Mouse (Mus musculus) neural tube, embryonic 12.5 days (tissue): ENCODE results near the gene Serpind1. TPM values are rescaled to one million over a fixed set of nuclear protein-coding genes. Genes with fewer than 3 reads are reported as not detected.

Experiments used
- ATAC-seq: fragments of 200-750 bp; cut with Nextera tagmentation; 2 replicates; pipeline ENCODE4 v1.8.0; 2017; ENCODE audit warnings: low read depth, mild to moderate bottlenecking, moderate TSS enrichment, moderate library complexity; ENCODE audit not compliant: low FRiP score
- H3K27ac ChIP-seq: fragments of 300-500 bp; sonication (generic); 2 replicates; pipeline ENCODE4 v1.5.1; 2016
- H3K27me3 ChIP-seq: fragments of 300-500 bp; sonication (generic); replicated peaks from 2 replicates; pipeline ENCODE4 v1.6.1; 2016; ENCODE audit warnings: mild to moderate bottlenecking
- H3K36me3 ChIP-seq: fragments of 300-500 bp; sonication (generic); 2 replicates; pipeline ENCODE4 v1.6.1; 2016; ENCODE audit warnings: mild to moderate bottlenecking
- H3K4me1 ChIP-seq: fragments of 300-500 bp; sonication (generic); 2 replicates; pipeline ENCODE4 v1.6.1; 2016
- H3K4me2 ChIP-seq: fragments of 300-500 bp; sonication (generic); replicated peaks from 2 replicates; pipeline ENCODE4 v1.6.1; 2016; ENCODE audit warnings: mild to moderate bottlenecking
- H3K4me3 ChIP-seq: fragments of 300-500 bp; sonication (generic); 2 replicates; pipeline ENCODE4 v1.5.1; 2016
- H3K9ac ChIP-seq: fragments of 300-500 bp; sonication (generic); 2 replicates; pipeline ENCODE4 v1.6.1; 2016; ENCODE audit warnings: mild to moderate bottlenecking
- H3K9me3 ChIP-seq: fragments of 300-500 bp; sonication (generic); 2 replicates; pipeline ENCODE4 v1.6.1; 2016; ENCODE audit warnings: mild to moderate bottlenecking
- WGBS: fragments of 180-500 bp; shearing (Covaris S2); methylation state at CpG from one replicate; pipeline ENCODE4 v1.1.7; 2016; 5-methylcytosine and 5-hydroxymethylcytosine counted together
- polyA plus RNA-seq: library from polyadenylated mRNA; unstranded; fragments of >200 nt; fragmentation: Nextera tagmentation; extraction: Ambion mirVana; gene quantifications from 2 replicates; pipeline ENCODE4 v1.2.1, GENCODE M21; 2016

Gene Serpind1
- polyA plus RNA-seq, 1 experiment from 2014 or later, result 0.35 TPM

- H3K27ac ChIP-seq, result no peak overlapping the region
- no peak for ATAC-seq
- H3K4me2 ChIP-seq, result no peak overlapping the region
- 88% methylated on average over 2 of the region's 2 CpGs for WGBS
- H3K4me3 ChIP-seq, result no peak overlapping the region
- H3K27me3 ChIP-seq, result no peaks in the 10 kb centered on the region
- H3K4me1 ChIP-seq, result no peaks in the 10 kb centered on the region
- H3K9ac ChIP-seq, result no peak overlapping the region
- H3K36me3 ChIP-seq, result peaks cover 37% of the 10 kb centered on the region
- H3K9me3 ChIP-seq, result no peaks in the 10 kb centered on the region
These were observed 5.1 kb upstream of the Serpind1 start for GRCm38 (mm10) chr16:17326064-17326463.

GRCm38 (mm10) chr16:17329848-17330570, 1.2 kb upstream of the Serpind1 start:
- no peaks in the 10 kb centered on the region for H3K4me1 ChIP-seq
- no peak overlapping the region for H3K27ac ChIP-seq
- WGBS, result 94% methylated on average over 1 of the region's 1 CpGs
- no peak overlapping the region for H3K4me2 ChIP-seq
- H3K9me3 ChIP-seq, result no peaks in the 10 kb centered on the region
- H3K36me3 ChIP-seq, result peaks cover 10% of the 10 kb centered on the region
- H3K4me3 ChIP-seq, result no peak overlapping the region
- no peaks in the 10 kb centered on the region for H3K27me3 ChIP-seq
- H3K9ac ChIP-seq, result no peak overlapping the region
- ATAC-seq, result no peak

GRCm38 (mm10) chr16:17331855-17332254, 684 bp downstream of the Serpind1 start:
- Histone ChIP-seq H3K9me3 (no peaks in the 10 kb centered on the region), H3K27ac (no peak overlapping the region), H3K9ac (no peak overlapping the region), H3K27me3 (no peaks in the 10 kb centered on the region), H3K4me1 (no peaks in the 10 kb centered on the region), H3K4me2 (no peak overlapping the region), H3K36me3 (peaks cover 11% of the 10 kb centered on the region), H3K4me3 (no peak overlapping the region)
- no peak for ATAC-seq
- whole genome bisulfite sequencing, result 88% methylated on average over 5 of the region's 5 CpGs

- Histone ChIP-seq H3K9ac (no peak overlapping the region), H3K27ac (no peak overlapping the region), H3K36me3 (peaks cover 17% of the 10 kb centered on the region), H3K9me3 (no peaks in the 10 kb centered on the region), H3K4me2 (no peak overlapping the region), H3K4me3 (no peak overlapping the region), H3K4me1 (no peaks in the 10 kb centered on the region), H3K27me3 (no peaks in the 10 kb centered on the region)
- ATAC-seq, result no peak
These were observed 3.4 kb downstream of the Serpind1 start for GRCm38 (mm10) chr16:17334574-17334973.

GRCm38 (mm10) chr16:17336089-17336488, 4.9 kb downstream of the Serpind1 start:
- H3K36me3 ChIP-seq, result peaks cover 23% of the 10 kb centered on the region
- H3K27me3 ChIP-seq, result no peaks in the 10 kb centered on the region
- no peaks in the 10 kb centered on the region for H3K9me3 ChIP-seq
- no peaks in the 10 kb centered on the region for H3K4me1 ChIP-seq
- WGBS, result 85% methylated on average over 1 of the region's 1 CpGs
- H3K4me3 ChIP-seq, result no peak overlapping the region
- H3K4me2 ChIP-seq, result no peak overlapping the region
- no peak for ATAC-seq
- no peak overlapping the region for H3K27ac ChIP-seq
- H3K9ac ChIP-seq, result no peak overlapping the region

GRCm38 (mm10) chr16:17339701-17340100, 8.5 kb downstream of the Serpind1 start:
- no peaks in the 10 kb centered on the region for H3K27me3 ChIP-seq
- H3K36me3 ChIP-seq, result peaks cover 34% of the 10 kb centered on the region
- H3K27ac ChIP-seq, result no peak overlapping the region
- no peak for ATAC-seq
- no peaks in the 10 kb centered on the region for H3K9me3 ChIP-seq
- H3K4me1 ChIP-seq, result no peaks in the 10 kb centered on the region
- no peak overlapping the region for H3K4me2 ChIP-seq
- WGBS, result 91% methylated on average over 7 of the region's 7 CpGs
- no peak overlapping the region for H3K9ac ChIP-seq
- H3K4me3 ChIP-seq, result no peak overlapping the region

- H3K4me2 ChIP-seq, result no peak overlapping the region
- H3K9me3 ChIP-seq, result no peaks in the 10 kb centered on the region
- whole genome bisulfite sequencing, result 85% methylated on average over 2 of the region's 2 CpGs
- peaks cover 37% of the 10 kb centered on the region for H3K36me3 ChIP-seq
- no peak overlapping the region for H3K27ac ChIP-seq
- ATAC-seq, result no peak
- no peak overlapping the region for H3K9ac ChIP-seq
- no peaks in the 10 kb centered on the region for H3K27me3 ChIP-seq
- H3K4me1 ChIP-seq, result no peaks in the 10 kb centered on the region
- H3K4me3 ChIP-seq, result no peak overlapping the region
These were observed 9.5 kb downstream of the Serpind1 start for GRCm38 (mm10) chr16:17340705-17341104.

- Histone ChIP-seq H3K9me3 (no peaks in the 10 kb centered on the region), H3K4me1 (no peaks in the 10 kb centered on the region), H3K9ac (no peak overlapping the region), H3K36me3 (peaks cover 28% of the 10 kb centered on the region), H3K4me3 (no peak overlapping the region), H3K4me2 (no peak overlapping the region), H3K27ac (no peak overlapping the region), H3K27me3 (no peaks in the 10 kb centered on the region)
- 93% methylated on average over 4 of the region's 4 CpGs for WGBS
- no peak for ATAC-seq
These were observed 10.7 kb downstream of the Serpind1 start for GRCm38 (mm10) chr16:17341847-17342246.

GRCm38 (mm10) chr16:17345141-17345812, 14.1 kb downstream of the Serpind1 start:
- H3K27me3 ChIP-seq, result no peaks in the 10 kb centered on the region
- H3K27ac ChIP-seq, result no peak overlapping the region
- WGBS, result 88% methylated on average over 8 of the region's 8 CpGs
- no peak for ATAC-seq
- H3K9me3 ChIP-seq, result no peaks in the 10 kb centered on the region
- H3K4me2 ChIP-seq, result no peak overlapping the region
- H3K9ac ChIP-seq, result no peak overlapping the region
- H3K4me3 ChIP-seq, result no peak overlapping the region
- H3K4me1 ChIP-seq, result no peaks in the 10 kb centered on the region
- peaks cover 37% of the 10 kb centered on the region for H3K36me3 ChIP-seq

- Histone ChIP-seq H3K4me3 (no peak overlapping the region), H3K4me1 (no peaks in the 10 kb centered on the region), H3K9me3 (no peaks in the 10 kb centered on the region), H3K4me2 (no peak overlapping the region), H3K36me3 (peaks cover 42% of the 10 kb centered on the region), H3K9ac (no peak overlapping the region), H3K27ac (no peak overlapping the region), H3K27me3 (no peaks in the 10 kb centered on the region)
- no peak for ATAC-seq
- 89% methylated on average over 2 of the region's 2 CpGs for WGBS
These were observed 14.6 kb downstream of the Serpind1 start for GRCm38 (mm10) chr16:17345813-17346155.

- Histone ChIP-seq H3K27ac (no peak overlapping the region), H3K4me2 (no peak overlapping the region), H3K9ac (no peak overlapping the region), H3K36me3 (peaks cover 52% of the 10 kb centered on the region), H3K4me1 (no peaks in the 10 kb centered on the region), H3K9me3 (no peaks in the 10 kb centered on the region), H3K27me3 (no peaks in the 10 kb centered on the region), H3K4me3 (no peak overlapping the region)
- no peak for ATAC-seq
- 80% methylated on average over 1 of the region's 1 CpGs for WGBS
These were observed 15.6 kb downstream of the Serpind1 start for GRCm38 (mm10) chr16:17346766-17347165.

GRCm38 (mm10) chr16:17356031-17356430, 24.9 kb downstream of the Serpind1 start:
- Histone ChIP-seq H3K4me1 (no peaks in the 10 kb centered on the region), H3K27me3 (no peaks in the 10 kb centered on the region), H3K27ac (no peak overlapping the region), H3K9me3 (no peaks in the 10 kb centered on the region), H3K4me3 (no peak overlapping the region), H3K4me2 (no peak overlapping the region), H3K36me3 (peaks cover 69% of the 10 kb centered on the region), H3K9ac (no peak overlapping the region)
- 90% methylated on average over 6 of the region's 6 CpGs for WGBS
- no peak for ATAC-seq

GRCm38 (mm10) chr16:17358787-17359186, 27.6 kb downstream of the Serpind1 start:
- Histone ChIP-seq H3K36me3 (peaks cover 63% of the 10 kb centered on the region), H3K9me3 (no peaks in the 10 kb centered on the region)
- 91% methylated on average over 4 of the region's 4 CpGs for WGBS

More at GRCm38 (mm10) chr16:17358787-17359186, 27.6 kb downstream of the Serpind1 start:
- H3K27me3 ChIP-seq, result no peaks in the 10 kb centered on the region
- no peak overlapping the region for H3K9ac ChIP-seq
- H3K4me1 ChIP-seq, result no peaks in the 10 kb centered on the region
- H3K4me3 ChIP-seq, result no peak overlapping the region
- no peak overlapping the region for H3K27ac ChIP-seq
- no peak for ATAC-seq
- H3K4me2 ChIP-seq, result no peak overlapping the region
